29 mouse cellular contexts compared by ENCODE assay signal in the genomic region with DNA sequence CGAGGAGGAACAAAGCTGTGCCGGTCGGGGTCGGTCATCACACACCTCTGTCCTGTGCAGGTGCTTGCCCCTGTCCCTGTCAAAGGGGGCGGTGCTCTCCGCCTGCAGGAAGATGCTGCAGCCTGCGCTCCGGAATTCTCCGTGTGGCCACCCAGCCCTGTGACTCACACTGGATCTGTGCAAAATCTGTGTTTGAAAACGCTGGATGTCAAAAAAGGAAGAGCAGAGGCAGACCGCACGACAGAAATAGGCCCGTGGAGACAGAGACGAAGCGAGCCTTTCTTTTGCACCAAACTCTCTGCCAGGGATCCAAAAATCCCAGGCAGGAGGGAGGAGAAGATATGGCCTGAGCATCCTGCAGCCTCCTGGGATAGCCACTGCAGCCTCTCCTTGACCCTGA. TPM values are rescaled to one million over a fixed set of nuclear protein-coding genes. Genes with fewer than 3 reads are reported as not detected.
DNase-seq lines count a peak whose midpoint lies in the region; ATAC-seq lines count a peak whose summit lies in the region.
"Had no signal": no experiment of that assay in that cellular context is flagged by ENCODE, and none has a peak within 500 bp of the region (broad histone marks: within the 10 kb centered on the region; RNA-seq: fewer than 3 reads in every experiment).

No protein-coding gene starts in this region.

- H3K4me1 ChIP-seq in megakaryocyte, embryonic 14.5 days, result no peaks in the 10 kb centered on the region
- H3K4me1 ChIP-seq: heart, embryonic 13.5 days; liver, embryonic 12.5 days; stomach, embryonic 15.5 days had no signal

- no peak for DNase-seq in frontal cortex, postnatal 25 days (ENCODE audit: low spot score in 2 of 2)
- DNase-seq in left cerebral cortex, postnatal 36 days (ENCODE audit: low spot score in 2 of 2), result peak; percentile 74 to 79
- peak; percentile 68 to 82 for DNase-seq in right cerebral cortex, postnatal 36 days (ENCODE audit: low spot score in 2 of 2)
- DNase-seq in adrenal gland, postnatal 14 days, result no peak
- DNase-seq in spleen, adult 18-20 months, result no peak
- DNase-seq: adrenal gland, postnatal 25 days; cerebellum, adult 9-10 months; heart, adult 18-20 months; heart, postnatal 14 days; kidney, postnatal 25 days; lung, adult 18-20 months; lung, postnatal 36 days; thymus, adult 18-20 months; thymus, postnatal 36 days had no signal

- peak overlapping the region; percentile 29 for H3K4me3 ChIP-seq in megakaryocyte, embryonic 14.5 days (replicated peaks)
- H3K4me3 ChIP-seq: embryonic facial prominence, embryonic 10.5 days; forebrain, embryonic 10.5 days; heart, embryonic 13.5 days; liver, embryonic 12.5 days; myocyte; neural tube, embryonic 13.5 days; stomach, embryonic 15.5 days had no signal

- peak; percentile 79 for ATAC-seq in frontal cortex, adult (ENCODE audit: low TSS enrichment)
- ATAC-seq in megakaryocyte, adult 5-6 weeks (ENCODE audit: poor library complexity, severe bottlenecking), result no peak
- ATAC-seq: forebrain, embryonic 16.5 days; hindbrain, postnatal 0 days; intestine, embryonic 16.5 days; liver, embryonic 12.5 days; midbrain, embryonic 16.5 days had no signal

- intact Hi-C loops in left cerebral cortex, postnatal 36 days (cut with DNase I), result loop anchor here (5.0 kb wide), 1 partner anchor 38 kb away; no protein-coding TSS in a partner anchor

- peaks cover 96% of the 10 kb centered on the region for H3K9me3 ChIP-seq in megakaryocyte, embryonic 14.5 days
- H3K9me3 ChIP-seq: embryonic facial prominence, embryonic 10.5 days; forebrain, embryonic 10.5 days; heart, embryonic 13.5 days; liver, embryonic 12.5 days; neural tube, embryonic 13.5 days; stomach, embryonic 15.5 days had no signal

- no peaks in the 10 kb centered on the region for H3K27me3 ChIP-seq in megakaryocyte, embryonic 14.5 days (replicated peaks)
- H3K27me3 ChIP-seq: liver, embryonic 12.5 days; neural tube, embryonic 13.5 days; stomach, embryonic 15.5 days had no signal

- H3K36me3 ChIP-seq in megakaryocyte, embryonic 14.5 days (replicated peaks; ENCODE audit: low read length), result no peaks in the 10 kb centered on the region
- H3K36me3 ChIP-seq: embryonic facial prominence, embryonic 10.5 days; forebrain, embryonic 10.5 days; heart, embryonic 13.5 days; liver, embryonic 12.5 days; stomach, embryonic 15.5 days had no signal

RNA-seq across cellular contexts. Expression of a gene that starts 22.7 kb away (rescaled TPM):
- 0.34 TPM in 1 of 2 replicates, not detected in the other for polyA plus RNA-seq in megakaryocyte, embryonic 14.5 days (2012; ENCODE audit: insufficient read depth, low replicate concordance)
- not detected in 2 replicates for total RNA-seq in megakaryocyte, adult 5-6 weeks (2015)
- not detected in 2 replicates for total RNA-seq in megakaryocyte, adult 5-6 weeks (2017)
- 10 to 100 TPM; 51.7 to 63.4 TPM for total RNA-seq in left cerebral cortex, postnatal 36 days (2021)
- 3.2 and 3.3 TPM in 2 replicates for total RNA-seq in adrenal gland, postnatal 14 days (2021)
- total RNA-seq: common myeloid progenitor, adult 5-6 weeks had no signal
- polyA plus RNA-seq: myocyte had no signal

Comparison
In these comparisons a context has a peak if more than half of its experiments do, and no peak if none do; other contexts are left out.
1. DNase-seq: peak in left cerebral cortex, postnatal 36 days (2 of 2) and right cerebral cortex, postnatal 36 days (2 of 2); none in frontal cortex, postnatal 25 days (0 of 2), adrenal gland, postnatal 14 days (single experiment) and spleen, adult 18-20 months (0 of 2).
2. RNA of a gene that starts 22.7 kb away (total RNA-seq): 51.7 to 63.4 TPM in left cerebral cortex, postnatal 36 days; 3.2 to 3.3 TPM in adrenal gland, postnatal 14 days and not detected in megakaryocyte, adult 5-6 weeks; every median in the first group is over 10 times any median in the second.